Mouse (Mus musculus) MEL (cell line): Measurements from ENCODE around the gene Galnt9. TPM values are rescaled to one million over a fixed set of nuclear protein-coding genes. Genes with fewer than 3 reads are reported as not detected.

Experiments used
- DNase-seq: peaks from one replicate; pipeline ENCODE4 v3.0.0; 2011; ENCODE audit warnings: low read depth, low spot score
- H3K27ac ChIP-seq: 2 replicates; pipeline ENCODE4 v1.5.1; 2012; ENCODE audit warnings: low read depth, mild to moderate bottlenecking, control low read depth, low read length, moderate library complexity; ENCODE audit not compliant: control insufficient read depth
- H3K27me3 ChIP-seq, 2 experiments: fragments of 150-350 bp in 1 of 2; sonication (generic) in 1 of 2; 2 replicates each; pipeline ENCODE4 v1.6.1; 2012; ENCODE audit warnings: low read length in 2 of 2, mild to moderate bottlenecking in 2 of 2, improper control_type of control experiment in 1 of 2, moderate library complexity in 1 of 2; ENCODE audit not compliant: insufficient read depth in 2 of 2, control insufficient read depth in 1 of 2
- H3K36me3 ChIP-seq, 2 experiments: 2 replicates each; pipeline ENCODE4 v1.6.1; 2012 to 2014; ENCODE audit warnings: low read length in 2 of 2, improper control_type of control experiment in 1 of 2, inconsistent platforms in 1 of 2, mild to moderate bottlenecking in 1 of 2; ENCODE audit not compliant: insufficient read depth in 2 of 2, control insufficient read depth in 1 of 2
- H3K4me1 ChIP-seq, 2 experiments: fragments of 150-350 bp in 1 of 2; sonication (generic) in 1 of 2; 2 replicates each; pipeline ENCODE4 v1.6.1; 2012; ENCODE audit warnings: low read length in 2 of 2, improper control_type of control experiment in 1 of 2, mild to moderate bottlenecking in 1 of 2; ENCODE audit not compliant: insufficient read depth in 2 of 2, control insufficient read depth in 1 of 2
- H3K4me3 ChIP-seq, 2 experiments: fragments of 150-350 bp in 1 of 2; sonication (generic) in 1 of 2; 2 replicates each; pipeline ENCODE4 v1.5.1; 2012; ENCODE audit warnings: low read depth in 2 of 2, low read length in 2 of 2, mild to moderate bottlenecking in 2 of 2, moderate library complexity in 2 of 2, control low read depth in 1 of 2, improper control_type of control experiment in 1 of 2; ENCODE audit not compliant: control insufficient read depth in 1 of 2, insufficient read depth in 1 of 2
- H3K79me2 ChIP-seq: 2 replicates; pipeline ENCODE4 v1.6.1; 2012; ENCODE audit warnings: mild to moderate bottlenecking, low read length, moderate library complexity; ENCODE audit not compliant: control insufficient read depth, poor library complexity, insufficient read depth
- H3K9ac ChIP-seq: 2 replicates; pipeline ENCODE4 v1.6.1; 2012; ENCODE audit warnings: low read depth, mild to moderate bottlenecking, control low read depth, low read length, moderate library complexity; ENCODE audit not compliant: control insufficient read depth, poor library complexity, severe bottlenecking
- H3K9me3 ChIP-seq: fragments of 150-350 bp; sonication (generic); replicated peaks from 2 replicates; pipeline ENCODE4 v1.6.1; 2012; ENCODE audit warnings: mild to moderate bottlenecking, low read length, improper control_type of control experiment, moderate library complexity; ENCODE audit not compliant: insufficient read depth
- BHLHE40 ChIP-seq: IDR thresholded peaks from 2 replicates; pipeline ENCODE4 v1.6.1; 2012; ENCODE audit warnings: low read depth, mild to moderate bottlenecking, inconsistent platforms, low read length, improper control_type of control experiment, borderline replicate concordance
- CHD2 ChIP-seq: IDR thresholded peaks from 2 replicates; pipeline ENCODE4 v1.6.1; 2011; ENCODE audit warnings: low read length, improper control_type of control experiment
- CTCF ChIP-seq, 3 experiments: IDR thresholded peaks in 2 of 3; conservative IDR thresholded peaks in 1 of 3; 2 replicates each; pipeline ENCODE4 v1.5.1; 2011 to 2012; ENCODE audit warnings: low read length in 3 of 3, low read depth in 2 of 3, mild to moderate bottlenecking in 2 of 3, improper control_type of control experiment in 1 of 3, inconsistent platforms in 1 of 3, mixed read lengths in 1 of 3, moderate library complexity in 1 of 3; ENCODE audit not compliant: control insufficient read depth in 1 of 3, insufficient read depth in 1 of 3, poor library complexity in 1 of 3, severe bottlenecking in 1 of 3
- ELF1 ChIP-seq: IDR thresholded peaks from 2 replicates; pipeline ENCODE4 v1.6.1; 2014; ENCODE audit warnings: low read depth, mild to moderate bottlenecking, inconsistent platforms, low read length, improper control_type of control experiment, moderate library complexity
- GABPA ChIP-seq: IDR thresholded peaks from 2 replicates; pipeline ENCODE4 v1.6.1; 2012; ENCODE audit warnings: low read depth, mild to moderate bottlenecking, inconsistent platforms, low read length, improper control_type of control experiment, moderate library complexity
- GATA1 ChIP-seq: IDR thresholded peaks from 2 replicates; pipeline ENCODE4 v1.6.1; 2011; ENCODE audit warnings: low read depth, low read length, improper control_type of control experiment
- HCFC1 ChIP-seq: IDR thresholded peaks from 2 replicates; pipeline ENCODE4 v1.6.1; 2012; ENCODE audit warnings: low read depth, mild to moderate bottlenecking, inconsistent platforms, low read length, improper control_type of control experiment, moderate library complexity
- JUND ChIP-seq: IDR thresholded peaks from 2 replicates; pipeline ENCODE4 v1.6.1; 2011; ENCODE audit warnings: low read depth, mild to moderate bottlenecking, improper control_type of control experiment, low read length
- KAT2A ChIP-seq: conservative IDR thresholded peaks from 2 replicates; pipeline ENCODE4 v1.6.1; 2012; ENCODE audit warnings: low read depth, low read length, improper control_type of control experiment, inconsistent platforms
- MAFK ChIP-seq: IDR thresholded peaks from 2 replicates; pipeline ENCODE4 v1.6.1; 2011; ENCODE audit warnings: low read depth, mild to moderate bottlenecking, low read length, improper control_type of control experiment, borderline replicate concordance
- MAX ChIP-seq: IDR thresholded peaks from 2 replicates; pipeline ENCODE4 v1.6.1; 2011; ENCODE audit warnings: low read length, improper control_type of control experiment
- MAZ ChIP-seq: IDR thresholded peaks from 2 replicates; pipeline ENCODE4 v1.6.1; 2012; ENCODE audit warnings: low read depth, mild to moderate bottlenecking, inconsistent platforms, low read length, improper control_type of control experiment
- MYB ChIP-seq: IDR thresholded peaks from 2 replicates; pipeline ENCODE4 v1.6.1; 2011; ENCODE audit warnings: mild to moderate bottlenecking, low read depth, low read length, improper control_type of control experiment
- NELFE ChIP-seq: IDR thresholded peaks from 2 replicates; pipeline ENCODE4 v1.6.1; 2011; ENCODE audit warnings: low read depth, low read length, improper control_type of control experiment
- NRF1 ChIP-seq: IDR thresholded peaks from 2 replicates; pipeline ENCODE4 v1.6.1; 2014; ENCODE audit warnings: low read depth, mild to moderate bottlenecking, inconsistent platforms, low read length, improper control_type of control experiment, moderate library complexity; ENCODE audit not compliant: poor library complexity, insufficient read depth, severe bottlenecking
- POLR2AphosphoS2 ChIP-seq: IDR thresholded peaks from 2 replicates; pipeline ENCODE4 v1.6.1; 2011; ENCODE audit warnings: low read length, improper control_type of control experiment
- POLR2AphosphoS5 ChIP-seq: IDR thresholded peaks from 2 replicates; pipeline ENCODE4 v1.6.1; 2012; ENCODE audit warnings: low read depth, borderline replicate concordance, mild to moderate bottlenecking, inconsistent platforms, low read length, moderate library complexity, mixed read lengths
- RCOR1 ChIP-seq: IDR thresholded peaks from 2 replicates; pipeline ENCODE4 v1.6.1; 2012; ENCODE audit warnings: low read depth, mild to moderate bottlenecking, inconsistent platforms, low read length, improper control_type of control experiment
- SMC3 ChIP-seq: IDR thresholded peaks from 2 replicates; pipeline ENCODE4 v1.6.1; 2011; ENCODE audit warnings: low read depth, low read length, improper control_type of control experiment
- TAL1 ChIP-seq: IDR thresholded peaks from 2 replicates; pipeline ENCODE4 v1.6.1; 2012; ENCODE audit warnings: mild to moderate bottlenecking, inconsistent platforms, low read length, moderate library complexity, mixed read lengths
- TBP ChIP-seq: IDR thresholded peaks from 2 replicates; pipeline ENCODE4 v1.8.0; 2011; ENCODE audit warnings: low read depth, low read length, improper control_type of control experiment
- TCF12 ChIP-seq: IDR thresholded peaks from 2 replicates; pipeline ENCODE4 v1.6.1; 2014; ENCODE audit warnings: low read depth, mild to moderate bottlenecking, inconsistent platforms, low read length, improper control_type of control experiment, moderate library complexity
- UBTF ChIP-seq: IDR thresholded peaks from 2 replicates; pipeline ENCODE4 v1.6.1; 2012; ENCODE audit warnings: low read depth, mild to moderate bottlenecking, inconsistent platforms, low read length, improper control_type of control experiment, moderate library complexity, borderline replicate concordance; ENCODE audit not compliant: insufficient read depth
- ZC3H11A ChIP-seq: IDR thresholded peaks from 2 replicates; pipeline ENCODE4 v1.6.1; 2012; ENCODE audit warnings: low read depth, mild to moderate bottlenecking, inconsistent platforms, low read length, improper control_type of control experiment
- ZMIZ1 ChIP-seq: IDR thresholded peaks from 2 replicates; pipeline ENCODE4 v1.6.1; 2012; ENCODE audit warnings: low read depth, mild to moderate bottlenecking, inconsistent platforms, low read length, improper control_type of control experiment, moderate library complexity
- polyA plus RNA-seq, 2 experiments: library from polyadenylated mRNA; stranded (reverse) in 1 of 2; unstranded in 1 of 2; fragments of >175 nt in 1 of 2; fragments of >200 nt in 1 of 2; gene quantifications; 2 replicates each; pipeline versions ENCODE4 v1.2.1 to v1.2.4; 2012; ENCODE audit warnings: low replicate concordance in 2 of 2, low read depth in 1 of 2; ENCODE audit not compliant: insufficient read length in 2 of 2, insufficient read depth in 1 of 2, missing spikeins in 1 of 2
- total RNA-seq: library from RNA; depleted of rRNA; stranded (reverse); fragments of 300-350 nt; gene quantifications from 2 replicates; pipeline ENCODE4 v1.2.3, GENCODE M21; 2012

Gene Galnt9
- total and polyA plus RNA-seq, 3 experiments, result 0.23 to 0.99 TPM; not detected in 1

DNA sequence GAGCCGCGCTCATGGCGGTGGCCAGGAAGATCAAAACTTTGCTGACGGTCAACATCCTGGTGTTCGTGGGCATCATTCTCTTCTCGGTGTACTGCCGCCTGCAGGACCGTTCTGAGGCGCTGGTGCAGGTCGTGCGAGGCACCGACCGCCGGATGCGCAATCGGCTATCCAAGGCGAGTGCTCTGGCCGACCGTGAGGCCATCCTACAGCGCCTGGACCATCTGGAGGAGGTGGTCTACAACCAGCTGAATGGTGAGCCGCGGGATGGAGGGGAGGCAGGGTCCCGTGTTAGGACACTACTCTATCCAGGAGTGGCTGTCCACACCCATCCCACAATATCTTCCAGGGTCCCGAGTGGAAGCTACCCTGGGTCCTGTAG, 525 bp downstream of the Galnt9 start:
- H3K9me3 ChIP-seq, result no peaks in the 10 kb centered on the region
- DNase-seq, result no peak
- H3K9ac ChIP-seq, result no peak overlapping the region
- H3K36me3 ChIP-seq, result no peaks in the 10 kb centered on the region
- no peak overlapping the region for H3K27ac ChIP-seq
- H3K4me1 ChIP-seq, result peaks cover 3 to 4% of the 10 kb centered on the region in 2 experiments; a peak in 2 of 4 replicates
- TF ChIP-seq MAX, result no peak
- TF ChIP-seq POLR2AphosphoS2, result no peak
- no peak for TF ChIP-seq MAFK
- TF ChIP-seq NELFE, result no peak
- no peak for TF ChIP-seq MYB
- no peak for TF ChIP-seq TAL1
- TF ChIP-seq SMC3, result no peak
- TF ChIP-seq ELF1, result no peak
- TF ChIP-seq CTCF (IDR thresholded peaks at IDR 0.05 in 2 of 3, conservative IDR thresholded peaks at IDR 0.05 in 1 of 3; ENCODE audit: control insufficient read depth in 1 of 3, insufficient read depth in 1 of 3, low read depth in 2 of 3, low read length in 3 of 3, poor library complexity in 1 of 3, severe bottlenecking in 1 of 3), result no peak
- no peak for TF ChIP-seq JUND
- no peak overlapping the region for H3K4me3 ChIP-seq
- H3K79me2 ChIP-seq, result no peaks in the 10 kb centered on the region
- H3K27me3 ChIP-seq, result no peaks in the 10 kb centered on the region

DNA sequence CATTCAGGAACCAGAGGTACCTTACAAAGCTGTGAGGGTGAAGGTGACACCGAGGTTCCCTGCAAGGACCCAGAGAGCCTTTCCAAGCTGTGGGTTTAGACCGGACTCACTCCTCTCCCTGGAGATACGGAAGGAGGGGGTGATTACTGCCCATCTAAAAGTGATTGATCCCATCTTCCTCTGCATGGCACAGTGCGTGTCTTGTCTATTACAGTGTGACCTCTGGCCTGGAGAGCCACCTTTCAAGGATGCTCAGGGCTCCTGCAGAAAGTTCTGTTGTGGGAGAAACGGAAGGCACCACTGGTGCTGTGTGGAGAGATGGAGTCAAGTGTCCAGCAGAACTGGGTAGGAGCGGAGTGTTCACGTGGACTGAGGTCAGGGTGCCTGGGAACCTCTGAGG, 1.2 kb downstream of the Galnt9 start:
- Histone ChIP-seq H3K27ac (no peak overlapping the region), H3K27me3 (no peaks in the 10 kb centered on the region), H3K4me1 (peaks cover 4 to 8% of the 10 kb centered on the region in 2 experiments; a peak in 2 of 4 replicates), H3K9me3 (no peaks in the 10 kb centered on the region), H3K9ac (no peak overlapping the region), H3K79me2 (no peaks in the 10 kb centered on the region), H3K4me3 (no peak overlapping the region), H3K36me3 (no peaks in the 10 kb centered on the region)
- no peak for DNase-seq
- TF ChIP-seq MAX, result no peak
- TF ChIP-seq GATA1, result no peak
- TF ChIP-seq TAL1, result no peak
- TF ChIP-seq MAZ, result no peak
- no peak for TF ChIP-seq TBP
- TF ChIP-seq GABPA, result no peak
- no peak for TF ChIP-seq KAT2A
- TF ChIP-seq ZC3H11A, result no peak

DNA sequence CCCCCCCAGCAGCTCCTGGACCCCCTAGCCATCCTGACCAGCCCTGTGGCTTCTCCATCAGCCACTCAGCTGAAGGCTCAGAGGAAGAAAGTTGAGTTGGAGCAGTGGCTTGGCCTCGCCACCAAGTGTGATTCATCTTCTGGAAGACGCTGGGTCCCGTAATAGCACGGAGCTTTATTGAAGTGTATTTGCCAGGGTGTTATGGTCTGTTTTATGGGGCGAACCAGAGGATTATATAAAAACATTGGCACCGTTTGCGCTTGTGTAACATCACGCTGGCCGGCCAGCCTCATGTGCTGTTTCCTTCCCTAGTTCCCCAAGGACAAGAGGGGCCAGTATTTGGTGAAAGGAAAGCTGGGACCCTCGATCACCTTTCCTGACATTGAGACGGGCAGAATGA, 2.0 kb downstream of the Galnt9 start:
- Histone ChIP-seq H3K9ac (no peak overlapping the region), H3K4me3 (no peak overlapping the region)
- TF ChIP-seq BHLHE40 (no peak), CTCF (IDR thresholded peaks at IDR 0.05 in 2 of 3, conservative IDR thresholded peaks at IDR 0.05 in 1 of 3; ENCODE audit: control insufficient read depth in 1 of 3, insufficient read depth in 1 of 3, low read depth in 2 of 3, low read length in 3 of 3, poor library complexity in 1 of 3, severe bottlenecking in 1 of 3) (no peak), RCOR1 (no peak), NRF1 (no peak), UBTF (no peak), TBP (no peak), ZMIZ1 (no peak), HCFC1 (no peak), TCF12 (no peak), MYB (no peak), POLR2AphosphoS5 (no peak), MAX (no peak), CHD2 (no peak), SMC3 (no peak), ZC3H11A (no peak)

More for the DNA sequence above, 2.0 kb downstream of the Galnt9 start:
- Histone ChIP-seq H3K4me1 (peaks cover 4 to 14% of the 10 kb centered on the region in 2 experiments; a peak in 3 of 4 replicates), H3K79me2 (no peaks in the 10 kb centered on the region), H3K27me3 (no peaks in the 10 kb centered on the region), H3K27ac (no peak overlapping the region), H3K9me3 (no peaks in the 10 kb centered on the region), H3K36me3 (no peaks in the 10 kb centered on the region)
- DNase-seq, result no peak
